Mouse (Mus musculus): ENCODE data around the gene Traf3ip2.

GRCm38 (mm10) chr10:39566901-39567300, 45.8 kb upstream of the Traf3ip2 start:
- TF ChIP-seq GATA1 (IDR thresholded peaks at IDR 0.05; ENCODE audit: low read length) (no peak), TAL1 (IDR thresholded peaks at IDR 0.05; ENCODE audit: low read length) (no peak)
